Mouse (Mus musculus) heart, embryonic 11.5 days (tissue): ENCODE data around the gene Prpsap1. TPM values are rescaled to one million over a fixed set of nuclear protein-coding genes. Genes with fewer than 3 reads are reported as not detected.
A peak's percentile ranks its signal among the peaks of the same experiment; 100 is the strongest.

Experiments
- ATAC-seq: fragments of 200-750 bp; cut with Nextera tagmentation; replicated peaks from 2 replicates; pipeline ENCODE4 v1.8.0; 2017; ENCODE audit warnings: moderate library complexity; ENCODE audit not compliant: insufficient number of reproducible peaks, low FRiP score, low TSS enrichment
- H3K27ac ChIP-seq: fragments of 300-500 bp; sonication (generic); 2 replicates; pipeline ENCODE4 v1.5.1; 2014; ENCODE audit warnings: mild to moderate bottlenecking, low read depth, low read length
- H3K27me3 ChIP-seq: fragments of 300-500 bp; sonication (generic); 2 replicates; pipeline ENCODE4 v1.6.1; 2014; ENCODE audit warnings: mild to moderate bottlenecking, low read length, mixed read lengths; ENCODE audit not compliant: control insufficient read depth, insufficient read depth
- H3K36me3 ChIP-seq: fragments of 300-500 bp; sonication (generic); 2 replicates; pipeline ENCODE4 v1.6.1; 2014; ENCODE audit warnings: mild to moderate bottlenecking, low read length, moderate library complexity, mixed read lengths; ENCODE audit not compliant: control insufficient read depth, insufficient read depth
- H3K4me1 ChIP-seq: fragments of 300-500 bp; sonication (generic); 2 replicates; pipeline ENCODE4 v1.6.1; 2014; ENCODE audit warnings: low read length; ENCODE audit not compliant: control insufficient read depth, insufficient read depth
- H3K4me2 ChIP-seq: fragments of 300-500 bp; sonication (generic); 2 replicates; pipeline ENCODE4 v1.6.1; 2014; ENCODE audit warnings: mild to moderate bottlenecking, moderate library complexity
- H3K4me3 ChIP-seq: fragments of 300-500 bp; sonication (generic); 2 replicates; pipeline ENCODE4 v1.5.1; 2014; ENCODE audit warnings: low read depth, low read length
- H3K9ac ChIP-seq: fragments of 300-500 bp; sonication (generic); 2 replicates; pipeline ENCODE4 v1.6.1; 2014; ENCODE audit warnings: mild to moderate bottlenecking, low read depth, low read length, moderate library complexity
- H3K9me3 ChIP-seq: fragments of 300-500 bp; sonication (generic); replicated peaks from 2 replicates; pipeline ENCODE4 v1.6.1; 2016; ENCODE audit warnings: low read length; ENCODE audit not compliant: control insufficient read depth
- WGBS: fragments of 180-500 bp; shearing (Covaris S2); extraction: QIAGEN DNeasy Blood & Tissue Kit; methylation state at CpG from one replicate; pipeline ENCODE4 v1.1.7; 2014; ENCODE audit not compliant: insufficient replicate concordance; 5-methylcytosine and 5-hydroxymethylcytosine counted together
- polyA plus RNA-seq: library from polyadenylated mRNA; unstranded; fragments of >200 nt; fragmentation: Nextera tagmentation; extraction: Ambion mirVana; gene quantifications from 2 replicates; pipeline ENCODE4 v1.2.1, GENCODE M21; 2014

Prpsap1 gene
- polyA plus RNA-seq, 1 experiment from 2014 or later, result 101 TPM

DNA sequence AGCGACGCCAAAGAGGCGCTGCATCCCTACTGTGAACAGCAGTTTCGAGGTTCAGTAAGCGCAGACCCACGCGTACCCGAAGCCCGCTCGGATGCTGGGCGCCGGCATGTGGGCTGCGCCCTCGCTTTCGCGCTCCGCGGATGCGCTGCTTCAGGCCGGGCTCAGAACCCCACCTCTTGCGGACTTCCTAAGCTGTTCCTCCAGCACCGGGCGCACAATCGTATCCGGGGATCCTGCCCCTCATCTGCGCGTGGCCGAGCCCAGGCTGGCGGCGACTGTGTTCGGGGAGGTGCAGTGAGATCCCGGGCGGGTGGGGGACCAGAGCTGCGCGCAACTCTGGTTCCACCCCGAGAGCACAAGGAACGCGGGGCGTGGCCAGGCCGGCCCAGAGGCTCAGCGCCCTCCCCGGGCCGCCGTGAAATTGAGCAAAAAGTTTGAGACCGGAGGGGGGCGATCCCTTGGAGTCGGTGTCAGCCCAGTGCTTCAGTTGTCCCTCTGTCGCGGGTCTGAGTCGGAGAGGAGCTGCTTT, 38.9 kb upstream of the Prpsap1 start:
- Histone ChIP-seq H3K4me1 (peaks cover 45% of the 10 kb centered on the region), H3K9me3 (no peaks in the 10 kb centered on the region), H3K9ac (peak overlapping the region; percentile 71), H3K27me3 (peaks cover 43% of the 10 kb centered on the region), H3K4me2 (peak overlapping the region; percentile 99), H3K4me3 (peak overlapping the region; percentile 62), H3K27ac (no peak overlapping the region), H3K36me3 (no peaks in the 10 kb centered on the region)
- WGBS, result 1% methylated on average over 50 of the region's 50 CpGs
- no peak for ATAC-seq

DNA sequence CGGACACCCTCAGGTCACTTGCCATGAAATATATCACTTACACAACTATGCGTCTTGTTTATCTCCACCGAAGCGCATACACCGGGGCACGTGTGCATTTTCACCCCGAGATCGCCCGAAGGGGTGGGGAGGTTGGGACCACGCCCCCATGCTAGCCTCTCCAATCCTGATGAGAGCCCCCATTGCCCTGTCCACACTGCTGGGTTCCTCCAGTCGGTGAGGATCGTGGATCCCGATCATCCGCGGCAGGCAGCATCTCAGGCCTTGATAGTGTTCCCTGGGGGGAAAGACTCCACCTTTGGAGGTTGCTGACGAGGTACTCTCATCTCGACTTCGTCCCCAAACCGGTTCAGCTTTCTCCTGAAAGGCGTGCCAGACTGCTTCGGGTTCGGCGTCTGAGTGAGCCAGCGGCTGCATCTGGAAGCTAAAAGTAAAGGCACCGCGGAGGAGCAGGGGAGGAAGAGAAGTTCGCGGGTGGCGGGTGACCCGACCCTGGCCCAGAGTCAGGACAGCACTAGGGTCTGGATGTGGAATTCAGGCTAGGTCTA, 38.3 kb upstream of the Prpsap1 start:
- no peaks in the 10 kb centered on the region for H3K36me3 ChIP-seq
- ATAC-seq, result no peak
- peaks cover 45% of the 10 kb centered on the region for H3K4me1 ChIP-seq
- no peak overlapping the region for H3K27ac ChIP-seq
- peak overlapping the region; percentile 71 for H3K9ac ChIP-seq
- peaks cover 43% of the 10 kb centered on the region for H3K27me3 ChIP-seq
- peak overlapping the region; percentile 62 for H3K4me3 ChIP-seq
- peak overlapping the region; percentile 99 for H3K4me2 ChIP-seq
- under 1% methylated on average over 30 of the region's 30 CpGs for WGBS
- no peaks in the 10 kb centered on the region for H3K9me3 ChIP-seq

DNA sequence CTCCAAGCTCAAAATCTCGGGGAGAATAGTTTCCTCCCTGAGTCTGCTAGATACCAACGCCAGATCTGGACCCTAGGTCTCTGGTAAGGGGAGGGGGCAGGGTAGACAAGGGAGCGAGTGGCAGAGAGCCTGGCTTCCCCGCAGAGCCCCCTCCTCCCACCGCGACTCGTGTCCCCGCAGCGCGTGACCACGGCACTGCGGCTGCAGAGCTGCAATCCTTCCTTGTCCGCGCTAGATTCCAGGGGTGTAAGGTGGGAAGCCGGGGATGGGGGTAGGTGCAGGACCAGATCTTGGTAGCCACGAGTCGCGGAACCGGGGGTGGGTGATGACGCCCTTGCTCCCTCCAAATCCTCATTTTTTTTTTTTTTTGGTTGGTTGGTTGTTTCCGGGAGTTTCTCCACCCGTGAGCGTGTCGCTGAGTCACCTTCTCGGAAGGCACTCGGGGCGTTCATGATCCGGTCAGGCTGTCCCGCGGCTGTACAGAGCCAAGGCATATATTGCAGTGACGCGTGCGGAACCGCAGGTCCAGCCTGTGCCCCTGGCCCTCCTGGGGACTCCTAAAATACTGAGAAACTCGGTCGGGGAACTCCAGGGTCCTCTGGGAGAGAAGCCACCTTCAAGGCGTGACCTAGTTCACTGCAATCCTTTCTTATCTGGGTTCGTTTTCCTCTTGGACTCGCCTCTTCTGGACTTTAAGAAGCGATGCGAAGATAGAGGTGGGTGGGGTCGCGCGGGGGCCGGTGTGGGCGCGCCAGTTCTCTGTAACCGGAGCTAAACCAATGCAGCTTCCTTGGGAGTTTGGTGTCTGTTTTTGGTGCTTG, 37.6 kb upstream of the Prpsap1 start:
- Histone ChIP-seq H3K27me3 (peaks cover 45% of the 10 kb centered on the region), H3K4me1 (peaks cover 37% of the 10 kb centered on the region), H3K4me3 (peak overlapping the region; percentile 62), H3K4me2 (peak overlapping the region; percentile 99), H3K27ac (no peak overlapping the region), H3K9ac (peak overlapping the region; percentile 59), H3K9me3 (no peaks in the 10 kb centered on the region), H3K36me3 (no peaks in the 10 kb centered on the region)
- ATAC-seq, result no peak
- 1% methylated on average over 48 of the region's 48 CpGs for WGBS

DNA sequence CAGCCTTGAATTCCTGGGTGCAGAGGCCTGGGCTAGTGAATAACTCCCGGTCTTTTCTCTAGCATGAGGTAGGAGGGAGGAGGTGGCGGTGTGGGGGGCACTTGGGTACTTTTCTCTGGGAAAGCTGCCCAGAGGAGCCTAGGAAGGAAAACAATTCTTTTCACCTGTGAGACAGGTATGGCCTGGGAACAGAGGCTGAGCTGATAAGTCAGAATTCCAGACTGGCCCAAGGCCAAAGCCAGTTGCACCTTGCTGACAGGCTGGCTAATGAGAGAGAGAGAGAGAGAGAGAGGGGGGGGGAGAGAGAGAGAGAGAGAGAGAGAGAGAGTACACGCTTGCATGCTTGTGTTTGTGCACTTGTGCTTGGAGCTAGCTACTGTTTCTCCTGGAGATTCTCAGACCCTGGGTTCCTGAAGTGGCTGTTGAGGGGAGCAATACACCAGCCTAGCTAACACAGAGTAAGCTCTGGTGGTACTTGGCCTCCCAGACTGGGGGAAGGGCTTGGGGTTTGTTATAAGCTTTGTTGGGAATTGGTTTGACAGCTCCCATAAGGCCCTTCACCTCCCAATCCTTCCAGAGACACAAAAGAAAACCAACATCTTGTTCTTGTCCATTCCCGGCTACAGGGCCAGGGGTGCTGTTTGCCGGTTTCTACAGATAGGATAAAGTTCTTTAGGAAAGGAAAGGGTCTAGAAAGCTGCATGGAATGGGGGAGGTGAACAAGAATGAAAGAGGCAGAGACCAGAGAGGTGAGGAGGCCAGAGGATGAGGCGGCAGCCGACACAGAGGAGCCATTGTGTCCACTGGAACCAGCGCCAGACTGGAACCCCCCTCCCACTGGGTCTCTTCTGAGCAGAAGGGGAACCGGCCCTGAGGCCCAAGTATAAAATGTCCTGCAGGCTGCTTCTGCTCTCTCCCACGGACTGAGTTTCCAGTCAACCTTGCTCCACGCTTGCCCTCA, 36.5 kb upstream of the Prpsap1 start, which contains the start of gene Sphk1:
Gene Sphk1 (plus strand): TSS at position 739 of the 961 bp plus-strand sequence.
- 31% methylated on average over 11 of the region's 11 CpGs for WGBS

DNA sequence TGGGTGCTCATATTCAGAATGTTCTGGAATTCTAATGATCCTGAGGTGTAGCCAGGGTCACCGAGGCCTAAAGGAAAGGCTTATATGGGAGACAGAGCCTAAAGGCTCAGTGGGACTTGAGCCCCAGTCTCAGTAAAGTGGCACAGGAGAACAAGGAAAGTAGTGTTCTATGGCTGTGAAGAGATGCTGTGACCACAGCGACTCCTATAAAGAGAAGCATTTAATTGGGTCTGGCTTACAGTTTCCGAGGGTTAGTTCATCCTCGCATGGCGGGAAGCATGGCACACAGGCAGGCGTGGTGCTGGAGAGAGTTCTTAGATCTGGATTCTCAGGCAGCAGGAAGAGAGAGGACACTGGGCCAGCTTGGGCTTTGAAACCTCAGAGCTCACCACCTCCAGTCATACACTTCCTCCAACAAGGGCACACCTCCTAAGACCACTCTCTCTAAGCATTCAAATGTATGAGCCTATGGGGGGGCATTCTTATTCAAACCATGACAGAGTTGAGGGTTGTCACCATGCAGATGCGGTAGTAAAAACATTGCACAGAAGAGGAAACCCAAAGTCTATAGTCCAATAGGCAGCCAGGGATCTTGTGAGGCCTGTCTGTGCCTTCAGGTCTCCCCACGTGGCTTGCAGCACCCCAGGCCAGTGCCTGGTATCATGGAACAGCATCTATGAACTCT, 34.8 kb upstream of the Prpsap1 start:
- Histone ChIP-seq H3K9ac (no peak overlapping the region), H3K27me3 (peaks cover 41% of the 10 kb centered on the region), H3K27ac (no peak overlapping the region), H3K4me1 (peaks cover 36% of the 10 kb centered on the region), H3K4me2 (no peak overlapping the region), H3K36me3 (no peaks in the 10 kb centered on the region), H3K4me3 (no peak overlapping the region), H3K9me3 (no peaks in the 10 kb centered on the region)
- 76% methylated on average over 8 of the region's 8 CpGs for WGBS
- no peak for ATAC-seq

More for the DNA sequence above, 36.5 kb upstream of the Prpsap1 start, which contains the start of gene Sphk1:
- Histone ChIP-seq H3K4me2 (peak within 1 kb of the TSS; percentile 99), H3K27ac (no peak within 1 kb of the TSS), H3K4me1 (peaks cover 35% of the 10 kb centered on the region), H3K9me3 (no peaks in the 10 kb centered on the region), H3K36me3 (no peaks in the 10 kb centered on the region), H3K4me3 (peak within 1 kb of the TSS; percentile 62), H3K27me3 (peaks cover 45% of the 10 kb centered on the region), H3K9ac (peak within 1 kb of the TSS; percentile 59)
- no peak for ATAC-seq

DNA sequence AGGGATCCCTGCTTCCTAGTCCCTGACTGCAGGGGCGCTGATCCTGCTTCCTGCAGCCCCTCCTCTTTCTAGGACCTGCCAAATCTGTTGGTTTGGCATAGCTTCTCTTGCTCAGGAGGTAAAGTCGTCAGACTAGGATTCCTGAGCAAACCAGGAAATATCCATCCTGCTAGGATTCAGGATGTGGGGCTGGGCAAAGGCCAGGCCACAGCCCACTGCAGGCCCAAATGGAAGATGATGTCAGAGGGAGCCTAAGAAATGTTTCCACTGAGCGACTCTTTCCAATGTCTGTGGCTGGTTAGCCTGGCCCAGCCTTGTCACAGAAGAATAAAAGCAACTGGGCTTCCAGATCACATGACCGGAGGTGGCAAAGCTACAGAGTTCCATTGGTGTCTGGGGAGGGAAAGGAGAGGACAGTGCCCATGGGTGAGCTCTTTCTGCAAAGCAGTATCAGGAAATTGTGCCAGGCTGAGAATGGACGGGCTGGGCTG, 29.7 kb upstream of the Prpsap1 start:
- ATAC-seq, result peak; percentile 43
- 44% methylated on average over 5 of the region's 5 CpGs for WGBS
- Histone ChIP-seq H3K27ac (peak overlapping the region; percentile 79), H3K36me3 (no peaks in the 10 kb centered on the region), H3K4me3 (no peak overlapping the region), H3K27me3 (peaks cover 4% of the 10 kb centered on the region; the same call in 1 of the 2 replicates), H3K9ac (0 out of 2 replicates have a peak overlapping the region, but pooled peaks have one; percentile 11), H3K9me3 (no peaks in the 10 kb centered on the region), H3K4me1 (peaks cover 18% of the 10 kb centered on the region), H3K4me2 (no peak overlapping the region)

DNA sequence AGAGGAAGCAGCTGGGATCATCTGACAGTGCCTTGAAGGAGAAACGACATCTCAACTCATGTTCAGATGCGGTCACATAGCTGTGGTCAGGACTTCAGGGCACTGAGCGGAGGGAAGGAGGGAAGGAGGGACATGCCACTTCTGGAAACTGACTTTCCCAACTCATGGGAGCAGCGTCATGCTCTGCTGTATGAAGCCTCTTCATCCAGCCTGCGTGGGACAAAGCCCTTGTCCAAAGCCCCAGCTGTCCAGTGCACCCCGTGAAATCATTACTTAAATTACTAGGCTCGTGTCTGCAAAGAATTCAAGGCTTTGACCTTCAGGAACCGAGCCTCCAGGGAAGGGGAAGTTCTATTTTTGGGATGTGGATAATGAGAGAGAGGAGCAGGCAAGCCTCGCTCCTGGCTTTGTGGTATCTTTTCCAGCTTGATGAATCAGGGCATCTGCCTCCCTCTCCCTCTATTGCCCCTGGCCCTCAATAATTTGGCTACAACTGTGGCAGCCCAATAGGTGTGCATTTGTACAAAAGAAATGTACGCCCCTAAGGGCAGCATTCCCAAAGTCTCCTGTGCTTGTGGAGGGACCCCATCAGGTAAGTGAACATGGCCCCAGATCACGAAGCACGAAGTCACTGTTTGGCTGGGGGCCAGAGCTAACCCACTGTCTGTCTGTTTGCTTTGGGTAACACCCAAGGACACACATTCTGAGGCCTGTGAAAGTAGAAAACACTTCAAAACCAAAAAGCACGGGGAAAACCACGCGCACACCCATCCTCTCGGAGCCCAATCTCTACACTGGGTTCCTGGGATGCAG, 29.1 kb upstream of the Prpsap1 start:
- Histone ChIP-seq H3K4me3 (no peak overlapping the region), H3K27ac (peak overlapping the region; percentile 79), H3K4me1 (peaks cover 18% of the 10 kb centered on the region), H3K9me3 (no peaks in the 10 kb centered on the region), H3K27me3 (peaks cover 4% of the 10 kb centered on the region; the same call in 1 of the 2 replicates), H3K36me3 (no peaks in the 10 kb centered on the region), H3K9ac (0 out of 2 replicates have a peak overlapping the region, but pooled peaks have one; percentile 11), H3K4me2 (no peak overlapping the region; the same call in 1 of the 2 replicates)
- ATAC-seq, result 0 out of 2 replicates have a peak, but pooled peaks have one; percentile 2
- 45% methylated on average over 16 of the region's 16 CpGs for WGBS
